Mouse (Mus musculus) megakaryocyte, embryonic 14.5 days (primary cell): Measurements from ENCODE around the gene Olfr33.

Source experiments
- FLI1 ChIP-seq: IDR thresholded peaks from 2 replicates; pipeline ENCODE4 v1.6.1; 2012; ENCODE audit warnings: low read length, inconsistent platforms, mixed read lengths
- GATA1 ChIP-seq: IDR thresholded peaks from 3 replicates; pipeline ENCODE4 v1.6.1; 2012; ENCODE audit warnings: mixed read lengths, low read length, inconsistent platforms, borderline replicate concordance

GRCm38 (mm10) chr7:102698461-102698860 lies 20.4 kb downstream of the Olfr33 start:
- TF ChIP-seq GATA1 (no peak), FLI1 (no peak)
